Mouse (Mus musculus) embryonic facial prominence, embryonic 10.5 days (tissue): ENCODE data around the gene Igsf8. TPM values are rescaled to one million over a fixed set of nuclear protein-coding genes. Genes with fewer than 3 reads are reported as not detected.
A peak's percentile ranks its signal among the peaks of the same experiment; 100 is the strongest.

Experiments
- DNase-seq: peaks from one replicate; pipeline ENCODE4 v3.0.0-alpha.2; 2017; ENCODE audit warnings: low spot score
- H3K27ac ChIP-seq: fragments of 300-500 bp; sonication (generic); replicated peaks from 2 replicates; pipeline ENCODE4 v1.5.1; 2016; ENCODE audit warnings: mild to moderate bottlenecking
- H3K27me3 ChIP-seq: fragments of 300-500 bp; sonication (generic); replicated peaks from 2 replicates; pipeline ENCODE4 v1.6.1; 2016; ENCODE audit warnings: low read depth, mild to moderate bottlenecking; ENCODE audit not compliant: poor library complexity, severe bottlenecking
- H3K36me3 ChIP-seq: fragments of 300-500 bp; sonication (generic); replicated peaks from 2 replicates; pipeline ENCODE4 v1.6.1; 2016; ENCODE audit warnings: mild to moderate bottlenecking, moderate library complexity
- H3K4me1 ChIP-seq: fragments of 300-500 bp; sonication (generic); 2 replicates; pipeline ENCODE4 v1.6.1; 2016
- H3K4me3 ChIP-seq: fragments of 300-500 bp; sonication (generic); 2 replicates; pipeline ENCODE4 v1.5.1; 2016; ENCODE audit warnings: mild to moderate bottlenecking, moderate library complexity
- H3K9me3 ChIP-seq: fragments of 300-500 bp; sonication (generic); 2 replicates; pipeline ENCODE4 v1.6.1; 2016; ENCODE audit warnings: mild to moderate bottlenecking
- WGBS: fragments of 180-500 bp; shearing (Covaris S2); methylation state at CpG from one replicate; pipeline ENCODE4 v1.1.7; 2016; 5-methylcytosine and 5-hydroxymethylcytosine counted together
- polyA plus RNA-seq: library from polyadenylated mRNA; unstranded; fragments of >200 nt; fragmentation: Nextera tagmentation; extraction: Ambion mirVana; gene quantifications from 2 replicates; pipeline ENCODE4 v1.2.1, GENCODE M21; 2016

The Igsf8 gene
- polyA plus RNA-seq, 1 experiment from 2014 or later, result 33.7 TPM

DNA sequence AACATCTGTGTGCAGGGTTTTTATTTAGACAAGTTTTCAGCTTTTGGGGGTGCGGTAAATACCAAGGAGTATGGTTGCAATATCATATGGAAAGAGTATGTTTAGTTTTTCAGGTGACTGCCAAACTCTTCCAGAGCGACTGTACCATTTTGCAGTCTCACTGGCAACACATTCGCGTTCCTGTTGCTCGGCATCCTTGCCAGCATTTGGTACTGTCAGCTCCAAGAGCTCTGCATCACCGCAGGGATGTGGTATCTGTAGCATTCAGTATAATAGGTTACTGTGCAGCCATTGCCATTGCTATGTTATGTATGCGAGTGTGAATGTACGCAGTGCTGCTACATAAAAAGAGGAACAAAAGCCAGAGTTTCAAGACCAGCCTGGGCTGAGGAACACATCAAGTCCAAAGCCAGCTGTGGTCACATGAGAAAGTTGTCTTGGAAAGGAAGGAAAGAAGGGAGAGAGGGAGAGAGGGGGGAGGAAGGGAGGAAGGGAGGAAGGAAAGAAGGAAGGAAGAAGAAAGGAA lies 70.0 kb downstream of the Igsf8 start:
- no peak overlapping the region for H3K4me3 ChIP-seq
- WGBS, result 78% methylated on average over 8 of the region's 8 CpGs
- H3K4me1 ChIP-seq, result peaks cover 9% of the 10 kb centered on the region
- no peaks in the 10 kb centered on the region for H3K9me3 ChIP-seq
- H3K27me3 ChIP-seq, result peaks cover 71% of the 10 kb centered on the region
- H3K27ac ChIP-seq, result no peak overlapping the region
- DNase-seq, result no peak
- no peaks in the 10 kb centered on the region for H3K36me3 ChIP-seq

DNA sequence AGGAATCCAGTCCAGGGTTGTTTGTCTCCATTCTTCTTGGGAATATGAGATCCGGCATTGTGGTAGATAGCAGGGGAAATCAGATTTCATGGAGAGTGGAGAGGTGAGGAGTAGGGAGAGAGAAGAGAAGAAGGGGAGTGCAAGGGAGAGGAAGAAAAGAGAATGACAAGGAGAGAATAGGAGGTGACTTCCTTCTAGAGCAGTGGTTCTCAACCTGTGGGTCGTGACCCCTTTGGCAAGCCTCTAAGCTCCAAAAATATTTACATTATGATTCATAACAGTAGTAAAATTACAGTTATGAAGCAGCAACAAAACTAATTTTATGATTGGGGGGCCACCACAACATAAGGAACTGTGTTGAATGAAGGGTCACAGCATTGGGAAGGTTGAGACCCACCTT lies 71.5 kb downstream of the Igsf8 start:
- Histone ChIP-seq H3K4me3 (no peak overlapping the region), H3K27me3 (peaks cover 63% of the 10 kb centered on the region), H3K4me1 (peaks cover 8% of the 10 kb centered on the region), H3K27ac (no peak overlapping the region), H3K9me3 (no peaks in the 10 kb centered on the region), H3K36me3 (no peaks in the 10 kb centered on the region)
- DNase-seq, result no peak
- WGBS, result 82% methylated on average over 2 of the region's 2 CpGs

DNA sequence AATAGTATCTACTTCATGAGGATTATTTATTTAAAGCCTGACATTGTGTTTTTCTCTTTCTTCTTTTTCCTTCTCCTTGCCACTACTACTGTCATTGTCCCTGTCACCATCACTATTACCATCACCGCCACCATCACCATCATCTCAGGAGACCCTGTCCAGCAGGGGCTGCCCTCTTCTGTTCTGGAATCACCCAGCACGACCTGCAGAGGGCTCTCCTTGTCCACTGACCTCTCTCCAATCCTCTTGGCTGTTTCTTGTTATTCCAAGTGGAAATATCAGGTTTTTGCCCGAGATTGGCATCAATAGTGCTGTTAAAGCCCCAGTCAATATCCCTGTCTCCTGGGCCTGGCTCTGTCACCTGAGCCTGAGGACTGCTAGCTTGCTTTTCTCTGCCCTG lies 72.1 kb downstream of the Igsf8 start:
- Histone ChIP-seq H3K36me3 (no peaks in the 10 kb centered on the region), H3K4me1 (peaks cover 8% of the 10 kb centered on the region), H3K27me3 (peaks cover 63% of the 10 kb centered on the region), H3K9me3 (no peaks in the 10 kb centered on the region), H3K4me3 (no peak overlapping the region), H3K27ac (no peak overlapping the region)
- DNase-seq, result no peak
- WGBS, result 20% methylated on average over 3 of the region's 3 CpGs

DNA sequence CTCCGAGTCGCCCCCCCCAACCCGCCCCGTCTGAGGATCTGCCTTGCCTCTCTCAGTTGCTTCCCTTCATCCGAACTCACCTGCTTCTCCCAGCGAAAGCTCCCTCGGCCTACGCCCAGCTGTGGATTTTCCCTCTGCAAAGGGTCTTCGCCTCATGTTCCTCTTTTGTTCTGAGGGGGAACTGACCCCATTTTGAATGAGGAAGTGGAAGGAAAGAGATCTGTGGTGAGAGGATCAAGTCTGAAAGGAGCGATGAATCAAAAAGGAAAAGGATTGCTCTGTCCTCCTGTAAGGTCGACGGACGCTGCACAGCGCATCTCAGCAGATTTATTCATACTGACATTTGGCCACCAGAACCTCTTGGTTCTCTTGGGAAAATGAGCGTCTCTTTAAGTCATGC lies 74.4 kb downstream of the Igsf8 start:
- DNase-seq, result no peak
- WGBS, result 77% methylated on average over 15 of the region's 15 CpGs

GRCm38 (mm10) chr1:172337411-172338185 lies 76.2 kb downstream of the Igsf8 start:
- WGBS, result 33% methylated on average over 2 of the region's 2 CpGs
- no peak overlapping the region for H3K27ac ChIP-seq

More for the DNA sequence above, 74.4 kb downstream of the Igsf8 start:
- Histone ChIP-seq H3K9me3 (no peaks in the 10 kb centered on the region), H3K4me1 (peaks cover 5% of the 10 kb centered on the region), H3K4me3 (no peak overlapping the region), H3K27me3 (peaks cover 63% of the 10 kb centered on the region), H3K36me3 (no peaks in the 10 kb centered on the region), H3K27ac (no peak overlapping the region)

DNA sequence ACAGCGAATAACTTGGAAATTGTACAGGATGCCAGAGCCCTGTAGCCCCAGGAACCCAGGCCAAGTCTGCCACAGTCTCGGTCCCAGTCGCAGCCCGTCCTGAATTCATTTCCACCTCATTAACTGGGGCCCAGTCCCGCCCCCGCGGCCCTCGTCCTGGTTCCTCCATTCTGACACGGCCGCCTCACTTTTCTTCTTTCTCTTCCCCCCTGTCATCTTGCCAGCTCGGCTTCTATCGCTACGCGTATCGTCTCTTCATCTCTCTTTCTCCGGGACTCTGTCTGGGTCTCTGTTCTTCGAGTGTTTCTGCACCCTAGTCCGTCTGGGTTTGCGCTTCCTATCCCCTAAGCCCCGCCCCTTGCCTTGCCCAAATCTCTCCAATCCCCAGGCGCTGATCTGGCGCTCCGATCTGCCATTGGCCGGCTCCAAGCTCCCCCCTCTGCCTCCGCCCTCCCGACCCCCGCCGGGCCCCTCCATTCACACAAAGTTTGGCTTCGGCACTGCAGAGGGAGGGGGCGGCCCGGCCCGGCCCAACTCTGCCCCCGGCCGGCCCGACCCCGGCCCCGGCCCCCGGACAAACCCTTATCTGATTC lies 79.4 kb downstream of the Igsf8 start, which contains the start of gene Kcnj10:
Kcnj10 (plus strand) TSS at position 482 of the 593 bp plus-strand sequence.
- Histone ChIP-seq H3K4me3 (peak within 1 kb of the TSS; percentile 63), H3K27ac (peak within 1 kb of the TSS; percentile 30), H3K9me3 (no peaks in the 10 kb centered on the region), H3K27me3 (peaks cover 62% of the 10 kb centered on the region), H3K36me3 (no peaks in the 10 kb centered on the region), H3K4me1 (peaks cover 15% of the 10 kb centered on the region)
- 2% methylated on average over 38 of the region's 38 CpGs for WGBS
- peak; percentile 87 for DNase-seq

More at GRCm38 (mm10) chr1:172337411-172338185, 76.2 kb downstream of the Igsf8 start:
- DNase-seq, result no peak
- H3K9me3 ChIP-seq, result no peaks in the 10 kb centered on the region
- H3K4me3 ChIP-seq, result no peak overlapping the region
- no peaks in the 10 kb centered on the region for H3K36me3 ChIP-seq
- peaks cover 11% of the 10 kb centered on the region for H3K4me1 ChIP-seq
- H3K27me3 ChIP-seq, result peaks cover 71% of the 10 kb centered on the region

GRCm38 (mm10) chr1:172341386-172341785 lies 79.9 kb downstream of the Igsf8 start:
- H3K4me3 ChIP-seq, result peak overlapping the region; percentile 63
- whole genome bisulfite sequencing, result 21% methylated on average over 10 of the region's 10 CpGs
- H3K27ac ChIP-seq, result peak overlapping the region; percentile 30; the same call in 1 of the 2 replicates

DNA sequence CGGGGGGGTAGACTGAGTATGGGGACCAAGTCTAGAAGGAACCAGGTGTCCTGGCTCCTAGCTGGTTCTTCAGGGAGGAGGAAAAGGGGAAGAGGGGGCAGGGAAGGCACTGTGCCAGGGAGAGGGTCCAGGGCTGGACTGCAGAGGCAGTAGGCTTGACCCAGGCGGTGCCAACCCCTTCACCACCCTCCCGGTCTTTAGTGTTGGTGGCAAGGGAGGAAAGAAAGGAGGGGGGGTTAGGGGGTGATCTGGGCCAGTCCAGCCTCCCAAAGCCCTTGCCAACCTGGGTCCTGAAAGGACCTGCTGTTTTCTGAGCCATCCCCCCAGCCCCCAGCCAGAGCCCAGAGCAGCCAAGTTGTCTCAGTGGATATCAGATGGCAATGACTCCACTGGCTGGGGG lies 81.3 kb downstream of the Igsf8 start:
- Histone ChIP-seq H3K36me3 (no peaks in the 10 kb centered on the region), H3K27me3 (peaks cover 65% of the 10 kb centered on the region), H3K9me3 (no peaks in the 10 kb centered on the region), H3K4me3 (no peak overlapping the region), H3K4me1 (peaks cover 15% of the 10 kb centered on the region), H3K27ac (no peak overlapping the region)
- DNase-seq, result no peak
- 83% methylated on average over 3 of the region's 3 CpGs for WGBS

More at GRCm38 (mm10) chr1:172341386-172341785, 79.9 kb downstream of the Igsf8 start:
- H3K9me3 ChIP-seq, result no peaks in the 10 kb centered on the region
- H3K4me1 ChIP-seq, result peaks cover 15% of the 10 kb centered on the region
- H3K27me3 ChIP-seq, result peaks cover 67% of the 10 kb centered on the region
- DNase-seq, result no peak
- no peaks in the 10 kb centered on the region for H3K36me3 ChIP-seq

DNA sequence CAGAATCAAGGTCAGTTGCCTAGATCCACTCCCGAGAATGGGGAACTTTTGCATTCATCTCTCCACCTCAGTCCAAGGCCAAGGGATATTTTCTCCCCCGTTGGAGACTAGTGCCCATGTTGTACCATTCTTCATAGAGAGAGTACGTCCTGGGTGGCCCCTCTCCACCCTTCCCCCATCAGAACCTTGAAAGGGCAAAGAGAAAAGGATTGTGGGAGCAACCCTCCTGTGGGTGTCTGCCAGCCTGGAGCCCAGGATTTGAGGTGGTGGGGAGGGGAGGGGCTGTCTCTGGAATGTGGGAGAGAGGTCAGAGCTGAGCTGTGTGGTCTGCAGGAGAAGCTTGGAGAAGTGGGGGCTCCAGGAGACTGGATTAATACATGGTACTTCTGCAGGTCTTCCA lies 82.5 kb downstream of the Igsf8 start:
- H3K27ac ChIP-seq, result no peak overlapping the region
- WGBS, result 59% methylated on average over 3 of the region's 3 CpGs
- H3K27me3 ChIP-seq, result peaks cover 54% of the 10 kb centered on the region

DNA sequence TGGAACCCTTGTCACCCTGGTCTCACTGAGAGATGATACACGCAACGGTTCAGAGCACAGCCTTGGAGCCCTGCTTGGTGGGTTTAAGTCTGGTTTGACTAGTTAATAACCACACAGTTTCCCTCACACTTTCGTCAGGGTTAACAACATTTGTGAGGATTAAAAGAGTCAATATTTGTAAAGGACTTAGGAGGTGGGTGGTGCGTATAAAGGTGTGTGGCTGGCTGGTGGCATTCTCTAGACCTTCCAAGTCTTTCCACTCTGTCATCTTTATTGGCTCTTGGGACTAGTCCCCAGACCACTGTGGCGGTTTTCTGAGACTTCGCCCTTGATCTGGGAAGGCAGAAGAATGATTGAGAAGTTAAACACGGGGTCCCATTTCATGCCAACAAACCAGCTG lies 83.4 kb downstream of the Igsf8 start:
- Histone ChIP-seq H3K4me3 (no peak overlapping the region), H3K36me3 (no peaks in the 10 kb centered on the region), H3K27me3 (peaks cover 54% of the 10 kb centered on the region), H3K4me1 (peaks cover 24% of the 10 kb centered on the region), H3K9me3 (no peaks in the 10 kb centered on the region), H3K27ac (no peak overlapping the region)
- 84% methylated on average over 7 of the region's 7 CpGs for WGBS
- DNase-seq, result no peak

More for the DNA sequence above, 82.5 kb downstream of the Igsf8 start:
- DNase-seq, result no peak
- Histone ChIP-seq H3K4me1 (peaks cover 15% of the 10 kb centered on the region), H3K36me3 (no peaks in the 10 kb centered on the region), H3K9me3 (no peaks in the 10 kb centered on the region), H3K4me3 (no peak overlapping the region)

DNA sequence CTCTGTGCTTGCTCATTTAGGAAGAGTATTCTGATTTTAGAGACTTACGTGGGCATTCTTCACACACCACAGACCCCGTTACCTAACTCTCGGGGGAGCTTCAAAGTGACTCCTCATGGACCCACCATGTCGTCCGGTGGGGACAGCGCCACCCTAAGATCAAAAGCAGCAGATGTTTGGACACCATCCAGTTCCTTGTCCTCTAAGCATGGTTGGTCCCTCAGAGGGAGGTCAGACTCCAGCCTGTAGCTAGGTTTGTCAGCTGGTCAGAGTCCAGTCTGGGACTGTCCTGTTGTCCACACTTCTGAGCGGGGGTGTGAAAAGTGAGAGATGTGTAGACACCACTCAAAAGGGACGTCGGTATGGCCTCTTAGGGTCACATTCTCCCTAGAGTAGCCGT lies 85.3 kb downstream of the Igsf8 start:
- Histone ChIP-seq H3K27me3 (peaks cover 54% of the 10 kb centered on the region), H3K4me1 (peaks cover 31% of the 10 kb centered on the region), H3K27ac (no peak overlapping the region), H3K9me3 (no peaks in the 10 kb centered on the region), H3K36me3 (no peaks in the 10 kb centered on the region), H3K4me3 (no peak overlapping the region)
- DNase-seq, result no peak
- WGBS, result 88% methylated on average over 10 of the region's 10 CpGs

DNA sequence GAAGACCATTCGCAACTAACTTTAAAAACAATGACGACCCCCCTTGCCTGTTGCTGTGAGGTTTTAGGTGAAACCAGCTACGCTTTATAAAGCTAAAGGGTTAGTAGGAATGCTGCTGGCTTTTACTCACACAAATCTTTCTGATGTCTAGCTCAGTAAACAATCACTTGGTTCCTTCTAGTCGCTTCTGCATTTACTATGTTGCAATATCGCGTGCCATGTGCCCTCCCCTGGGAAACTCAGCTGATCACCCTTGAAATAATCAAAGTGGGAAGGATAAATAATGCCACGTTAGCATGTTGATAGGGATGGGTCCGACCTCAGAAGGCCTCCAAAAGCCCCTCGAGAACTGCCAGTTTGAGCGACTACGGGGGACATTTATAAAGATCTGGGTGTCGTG lies 85.9 kb downstream of the Igsf8 start:
- peaks cover 54% of the 10 kb centered on the region for H3K27me3 ChIP-seq
- no peaks in the 10 kb centered on the region for H3K9me3 ChIP-seq
- no peak overlapping the region for H3K27ac ChIP-seq
- no peak overlapping the region for H3K4me3 ChIP-seq
- H3K4me1 ChIP-seq, result peaks cover 33% of the 10 kb centered on the region
- WGBS, result 88% methylated on average over 12 of the region's 12 CpGs
- no peak for DNase-seq
- no peaks in the 10 kb centered on the region for H3K36me3 ChIP-seq

DNA sequence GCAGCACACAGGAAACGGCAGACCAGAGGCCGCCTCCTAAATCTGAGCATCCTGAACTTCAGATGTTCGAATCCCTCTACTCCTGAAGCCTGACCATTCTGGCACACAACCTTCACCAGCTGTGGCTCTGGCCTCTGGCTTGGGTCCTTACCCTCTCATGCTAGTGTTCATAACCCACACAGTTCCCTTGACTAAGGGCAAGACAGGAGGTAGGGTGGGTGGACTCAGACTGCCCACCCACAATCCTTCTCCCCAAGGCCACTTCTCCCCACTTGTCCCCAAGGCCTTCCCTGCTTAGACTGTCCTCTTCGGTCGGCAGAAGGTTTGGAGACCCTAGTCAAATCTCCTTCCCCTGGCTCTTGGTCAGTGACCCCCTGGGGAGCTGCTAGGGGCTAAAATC lies 88.1 kb downstream of the Igsf8 start:
- H3K36me3 ChIP-seq, result no peaks in the 10 kb centered on the region
- no peaks in the 10 kb centered on the region for H3K9me3 ChIP-seq
- peak overlapping the region; percentile 82 for H3K27ac ChIP-seq
- no peak for DNase-seq
- H3K4me3 ChIP-seq, result no peak overlapping the region
- peaks cover 61% of the 10 kb centered on the region for H3K27me3 ChIP-seq
- H3K4me1 ChIP-seq, result peaks cover 30% of the 10 kb centered on the region
- 48% methylated on average over 5 of the region's 5 CpGs for WGBS
